Mouse (Mus musculus): ENCODE results near the gene Dlg2.

The Dlg2 gene

GRCm38 (mm10) chr7:91790949-91791564 lies 1314.6 kb downstream of the Dlg2 start:
- no peak for DNase-seq

GRCm38 (mm10) chr7:91806632-91807031 lies 1330.2 kb downstream of the Dlg2 start:
- DNase-seq, result no peak

- no peak for DNase-seq
Observed at GRCm38 (mm10) chr7:91810774-91811173, 1334.3 kb downstream of the Dlg2 start.

GRCm38 (mm10) chr7:91818004-91818403 lies 1341.5 kb downstream of the Dlg2 start:
- no peak for DNase-seq

GRCm38 (mm10) chr7:91832207-91832606 lies 1355.7 kb downstream of the Dlg2 start:
- no peak for DNase-seq

GRCm38 (mm10) chr7:91845723-91846122 lies 1369.3 kb downstream of the Dlg2 start:
- DNase-seq, result no peak

- no peak for DNase-seq
Observed at GRCm38 (mm10) chr7:91849364-91849763, 1372.9 kb downstream of the Dlg2 start.

GRCm38 (mm10) chr7:91853653-91854052 lies 1377.2 kb downstream of the Dlg2 start:
- no peak for DNase-seq

- DNase-seq, result no peak
Observed at GRCm38 (mm10) chr7:91856931-91857330, 1380.5 kb downstream of the Dlg2 start.

GRCm38 (mm10) chr7:91862806-91863531 lies 1386.5 kb downstream of the Dlg2 start:
- DNase-seq, result peak; percentile 3

- DNase-seq, result no peak
Observed at GRCm38 (mm10) chr7:91868919-91869318, 1392.4 kb downstream of the Dlg2 start.

- DNase-seq, result no peak
Observed at GRCm38 (mm10) chr7:91876831-91877230, 1400.4 kb downstream of the Dlg2 start.

GRCm38 (mm10) chr7:91877804-91878203 lies 1401.3 kb downstream of the Dlg2 start:
- DNase-seq, result no peak

GRCm38 (mm10) chr7:91886336-91886735 lies 1409.9 kb downstream of the Dlg2 start:
- no peak for DNase-seq

GRCm38 (mm10) chr7:91893991-91894390 lies 1417.5 kb downstream of the Dlg2 start:
- no peak for DNase-seq

- no peak for DNase-seq
Observed at GRCm38 (mm10) chr7:91896935-91897334, 1420.5 kb downstream of the Dlg2 start.

GRCm38 (mm10) chr7:91897509-91897908 lies 1421.0 kb downstream of the Dlg2 start:
- no peak for DNase-seq

- DNase-seq, result no peak
Observed at GRCm38 (mm10) chr7:91902503-91902902, 1426.0 kb downstream of the Dlg2 start.

- DNase-seq, result no peak
Observed at GRCm38 (mm10) chr7:91916809-91917208, 1440.3 kb downstream of the Dlg2 start.

- DNase-seq, result no peak
Observed at GRCm38 (mm10) chr7:91919099-91919498, 1442.6 kb downstream of the Dlg2 start.

- no peak for DNase-seq
Observed at GRCm38 (mm10) chr7:91919738-91920137, 1443.3 kb downstream of the Dlg2 start.

GRCm38 (mm10) chr7:91934881-91935597 lies 1458.6 kb downstream of the Dlg2 start:
- no peak for DNase-seq

- no peak for DNase-seq
Observed at GRCm38 (mm10) chr7:91936193-91936592, 1459.7 kb downstream of the Dlg2 start.

- DNase-seq, result no peak
Observed at GRCm38 (mm10) chr7:91943224-91943623, 1466.8 kb downstream of the Dlg2 start.
